Mouse (Mus musculus): ENCODE data around the gene Mbtps1. TPM values are rescaled to one million over a fixed set of nuclear protein-coding genes. Genes with fewer than 3 reads are reported as not detected.

Mbtps1 gene
- polyA plus RNA-seq, 1 experiment from 2014 or later = 24.7 TPM

GRCm38 (mm10) chr8:119579096-119579495 is 20.6 kb upstream of the Mbtps1 start:
- Histone ChIP-seq H3K36me3 (replicated peaks) (no peaks in the 10 kb centered on the region), H3K4me3 (replicated peaks) (no peak overlapping the region), H3K9ac (no peak overlapping the region), H3K4me2 (no peak overlapping the region), H3K9me3 (replicated peaks) (no peaks in the 10 kb centered on the region), H3K27ac (replicated peaks) (no peak overlapping the region), H3K27me3 (peaks cover 5% of the 10 kb centered on the region; the same call in 1 of the 2 replicates), H3K4me1 (replicated peaks) (peaks cover 68% of the 10 kb centered on the region)
- WGBS (ENCODE audit: insufficient replicate concordance) = 53% methylated on average over 13 of the region's 13 CpGs
- ATAC-seq (ENCODE audit: insufficient read depth) = no peak

DNA sequence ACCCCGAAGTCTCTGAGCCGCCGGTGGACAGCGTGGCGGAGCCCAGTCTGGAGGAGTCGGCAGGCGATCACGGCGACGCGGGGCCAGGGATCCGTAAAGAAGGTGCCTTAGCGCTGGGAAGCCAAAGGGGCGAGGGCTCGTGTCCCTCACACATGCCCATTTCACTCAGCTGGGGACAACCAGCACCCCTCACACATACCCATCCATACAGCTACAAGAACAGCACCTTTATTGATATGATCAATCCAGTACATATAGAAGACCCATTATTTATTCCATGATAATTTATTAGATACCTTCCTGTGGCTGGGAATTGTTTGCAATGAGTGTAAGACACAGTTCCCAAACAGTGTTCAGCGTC is 16.8 kb upstream of the Mbtps1 start:
- ATAC-seq (ENCODE audit: insufficient read depth) = no peak
- 2% methylated on average over 16 of the region's 16 CpGs for WGBS (ENCODE audit: insufficient replicate concordance)
- peaks cover 78% of the 10 kb centered on the region for H3K4me1 ChIP-seq (replicated peaks)
- H3K4me3 ChIP-seq (replicated peaks) = peak overlapping the region; percentile 85
- H3K36me3 ChIP-seq (replicated peaks) = no peaks in the 10 kb centered on the region
- peaks cover 5% of the 10 kb centered on the region; the same call in 1 of the 2 replicates for H3K27me3 ChIP-seq
- no peak overlapping the region for H3K27ac ChIP-seq (replicated peaks)
- H3K9ac ChIP-seq = peak overlapping the region; percentile 83
- H3K9me3 ChIP-seq (replicated peaks) = no peaks in the 10 kb centered on the region
- peak overlapping the region; percentile 98 for H3K4me2 ChIP-seq

DNA sequence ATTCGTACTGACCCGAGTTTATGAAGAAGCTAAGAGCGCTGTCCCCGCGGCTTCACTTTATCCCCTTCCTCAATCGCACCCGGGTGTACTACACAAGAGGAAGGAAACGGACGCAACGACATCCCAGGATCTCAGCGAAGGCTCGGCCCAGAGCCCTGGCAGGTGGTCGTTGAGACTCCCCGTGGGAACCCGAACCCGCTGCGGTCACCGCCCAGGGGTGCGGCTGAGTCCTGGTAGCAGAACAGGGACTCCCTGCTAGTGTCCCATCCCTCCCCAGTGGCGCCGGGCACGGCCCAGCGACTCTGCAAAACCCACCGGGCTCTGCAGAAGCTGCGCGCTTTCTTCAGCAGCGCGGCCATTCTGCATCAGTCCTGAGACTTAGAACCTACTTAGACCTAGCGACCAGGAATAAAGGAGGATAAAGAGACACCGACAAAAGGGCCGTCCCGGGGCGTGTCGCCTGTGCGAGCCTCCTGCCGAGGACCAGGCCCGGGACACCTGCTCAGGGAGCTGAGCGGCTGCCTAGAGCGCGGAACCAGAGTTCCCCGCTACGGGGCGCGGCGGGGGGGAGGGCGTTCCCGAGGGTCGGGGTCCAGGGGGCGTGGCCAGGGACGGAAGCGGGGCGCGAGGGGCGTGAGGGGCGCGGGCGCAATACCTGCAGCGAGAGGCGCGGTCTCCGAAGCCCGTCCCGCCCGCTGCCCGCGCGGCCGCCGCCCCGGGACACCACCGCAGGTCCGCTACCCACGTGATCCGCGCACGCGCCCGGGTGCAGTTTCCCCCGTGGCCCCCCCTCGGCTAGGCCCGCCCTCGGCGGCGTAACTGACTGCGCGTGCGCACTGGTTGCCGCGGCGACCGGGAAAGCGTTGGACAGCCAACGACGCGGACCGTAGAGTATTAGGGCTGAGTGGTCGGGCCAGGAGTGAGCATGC is 16.2 kb upstream of the Mbtps1 start, which contains the start of the genes Hsdl1 and Dnaaf1:
Hsdl1 (minus strand) TSS at position 747 of the 929 bp plus-strand sequence.
Dnaaf1 (plus strand) TSS at position 799 of the 929 bp plus-strand sequence.
- H3K9ac ChIP-seq = peak within 1 kb of the TSS; percentile 83
- peak within 1 kb of the TSS; percentile 98 for H3K4me2 ChIP-seq
- peaks cover 76% of the 10 kb centered on the region for H3K4me1 ChIP-seq (replicated peaks)
- peak within 1 kb of the TSS; percentile 85 for H3K4me3 ChIP-seq (replicated peaks)
- peak; percentile 89 for ATAC-seq (ENCODE audit: insufficient read depth)
- no peaks in the 10 kb centered on the region for H3K9me3 ChIP-seq (replicated peaks)
- H3K27me3 ChIP-seq = peaks cover 5% of the 10 kb centered on the region; the same call in 1 of the 2 replicates
- no peaks in the 10 kb centered on the region for H3K36me3 ChIP-seq (replicated peaks)
- under 1% methylated on average over 94 of the region's 97 CpGs for WGBS (ENCODE audit: insufficient replicate concordance)
- peak within 1 kb of the TSS; percentile 81 for H3K27ac ChIP-seq (replicated peaks)

DNA sequence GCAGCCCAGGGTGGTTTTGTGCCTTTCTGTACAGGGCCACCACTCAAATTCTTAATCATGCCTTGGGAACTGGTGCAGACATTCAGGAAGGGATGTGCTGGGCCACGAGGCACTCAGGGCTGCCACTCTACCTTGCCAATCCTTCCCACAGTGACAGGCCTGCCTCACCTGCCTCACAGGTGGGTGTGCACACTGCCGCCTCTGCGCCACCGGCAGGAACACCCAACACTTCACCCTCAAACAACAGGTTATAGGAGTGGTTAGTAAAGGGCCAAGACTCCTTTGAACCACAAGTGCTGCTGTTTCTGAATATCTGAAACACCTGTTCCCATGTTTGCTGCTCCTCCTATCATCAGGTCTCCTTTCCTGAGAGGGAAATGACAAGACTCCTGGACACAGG is 13.9 kb upstream of the Mbtps1 start:
- H3K27ac ChIP-seq (replicated peaks) = no peak overlapping the region
- ATAC-seq (ENCODE audit: insufficient read depth) = no peak
- 70% methylated on average over 4 of the region's 4 CpGs for WGBS (ENCODE audit: insufficient replicate concordance)
- no peak overlapping the region for H3K9ac ChIP-seq
- no peaks in the 10 kb centered on the region for H3K36me3 ChIP-seq (replicated peaks)
- peaks cover 5% of the 10 kb centered on the region; the same call in 1 of the 2 replicates for H3K27me3 ChIP-seq
- H3K4me1 ChIP-seq (replicated peaks) = peaks cover 61% of the 10 kb centered on the region
- H3K4me3 ChIP-seq (replicated peaks) = no peak overlapping the region
- no peak overlapping the region for H3K4me2 ChIP-seq
- no peaks in the 10 kb centered on the region for H3K9me3 ChIP-seq (replicated peaks)

DNA sequence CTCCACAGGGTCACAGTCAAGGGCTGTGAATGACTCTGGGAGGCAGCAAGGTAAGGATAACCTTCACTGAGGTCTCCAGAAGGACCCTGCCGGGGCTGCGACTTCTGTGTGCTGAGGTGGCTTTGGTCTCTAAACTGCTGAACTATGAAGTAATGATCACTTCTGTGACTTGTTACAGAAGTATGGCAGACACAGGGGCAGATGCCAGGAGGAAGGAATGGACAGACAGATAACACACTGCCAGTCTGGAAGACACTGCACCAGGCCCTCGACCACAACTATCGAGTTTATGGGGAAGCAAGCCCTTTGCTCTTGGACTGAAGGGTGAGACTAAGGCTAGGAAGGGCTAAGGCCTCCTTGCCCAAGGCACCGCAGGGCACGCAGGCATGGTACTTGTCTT is 12.6 kb upstream of the Mbtps1 start:
- Histone ChIP-seq H3K4me3 (replicated peaks) (no peak overlapping the region), H3K27me3 (peaks cover 4% of the 10 kb centered on the region; the same call in 1 of the 2 replicates), H3K4me1 (replicated peaks) (peaks cover 59% of the 10 kb centered on the region), H3K9me3 (replicated peaks) (no peaks in the 10 kb centered on the region), H3K27ac (replicated peaks) (no peak overlapping the region), H3K36me3 (replicated peaks) (peaks cover 6% of the 10 kb centered on the region), H3K4me2 (no peak overlapping the region), H3K9ac (no peak overlapping the region)
- WGBS (ENCODE audit: insufficient replicate concordance) = 45% methylated on average over 6 of the region's 6 CpGs
- no peak for ATAC-seq (ENCODE audit: insufficient read depth)

DNA sequence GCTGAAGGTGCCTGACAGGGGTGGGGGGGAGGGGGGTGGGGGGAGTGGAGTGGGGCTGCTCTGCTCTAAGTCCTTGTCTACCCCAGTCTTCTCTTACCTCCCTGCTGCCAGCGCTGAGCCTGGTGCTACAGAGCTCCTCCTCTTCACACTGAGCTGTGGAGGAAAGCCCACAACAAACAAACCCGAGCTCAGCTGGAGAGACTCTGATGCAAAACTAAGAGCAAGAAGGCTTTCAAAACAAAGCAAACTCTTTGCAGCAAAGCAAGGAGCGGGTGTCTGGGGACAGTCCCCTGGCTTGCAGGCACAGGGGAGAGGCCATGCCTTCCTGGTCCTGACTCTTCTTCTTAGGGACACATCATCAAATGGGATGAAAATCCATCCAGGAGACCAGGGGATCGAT is 11.3 kb upstream of the Mbtps1 start:
- peaks cover 18% of the 10 kb centered on the region for H3K36me3 ChIP-seq (replicated peaks)
- no peak overlapping the region for H3K4me3 ChIP-seq (replicated peaks)
- H3K27ac ChIP-seq (replicated peaks) = no peak overlapping the region
- H3K9me3 ChIP-seq (replicated peaks) = no peaks in the 10 kb centered on the region
- peaks cover 49% of the 10 kb centered on the region for H3K4me1 ChIP-seq (replicated peaks)
- no peak overlapping the region for H3K4me2 ChIP-seq
- no peaks in the 10 kb centered on the region for H3K27me3 ChIP-seq
- no peak for ATAC-seq (ENCODE audit: insufficient read depth)
- H3K9ac ChIP-seq = no peak overlapping the region
- 42% methylated on average over 4 of the region's 4 CpGs for WGBS (ENCODE audit: insufficient replicate concordance)

DNA sequence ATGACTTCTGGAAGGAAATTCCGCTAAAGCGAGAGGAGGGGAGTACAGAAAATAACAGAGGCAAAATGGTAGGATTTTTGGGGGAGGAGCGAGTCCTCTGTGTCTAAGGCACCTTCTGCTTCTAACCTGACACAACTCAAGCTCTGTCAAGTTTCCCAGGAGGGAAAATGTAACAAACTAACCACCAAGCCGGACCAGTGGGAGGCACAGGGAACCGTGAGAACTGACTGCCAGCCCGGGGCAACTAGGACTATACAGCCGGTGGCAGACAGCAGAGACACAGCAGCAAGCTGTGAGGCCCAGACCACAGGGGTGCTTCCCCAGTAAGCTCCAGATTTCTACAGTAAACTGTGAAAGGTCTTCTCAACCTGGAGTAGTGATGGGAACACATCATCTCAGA is 10.4 kb upstream of the Mbtps1 start:
- Histone ChIP-seq H3K4me3 (replicated peaks) (no peak overlapping the region), H3K27me3 (no peaks in the 10 kb centered on the region), H3K4me1 (replicated peaks) (peaks cover 40% of the 10 kb centered on the region), H3K9me3 (replicated peaks) (no peaks in the 10 kb centered on the region), H3K27ac (replicated peaks) (no peak overlapping the region), H3K9ac (no peak overlapping the region), H3K36me3 (replicated peaks) (peaks cover 28% of the 10 kb centered on the region), H3K4me2 (no peak overlapping the region)
- no peak for ATAC-seq (ENCODE audit: insufficient read depth)
- WGBS (ENCODE audit: insufficient replicate concordance) = 69% methylated on average over 7 of the region's 7 CpGs

DNA sequence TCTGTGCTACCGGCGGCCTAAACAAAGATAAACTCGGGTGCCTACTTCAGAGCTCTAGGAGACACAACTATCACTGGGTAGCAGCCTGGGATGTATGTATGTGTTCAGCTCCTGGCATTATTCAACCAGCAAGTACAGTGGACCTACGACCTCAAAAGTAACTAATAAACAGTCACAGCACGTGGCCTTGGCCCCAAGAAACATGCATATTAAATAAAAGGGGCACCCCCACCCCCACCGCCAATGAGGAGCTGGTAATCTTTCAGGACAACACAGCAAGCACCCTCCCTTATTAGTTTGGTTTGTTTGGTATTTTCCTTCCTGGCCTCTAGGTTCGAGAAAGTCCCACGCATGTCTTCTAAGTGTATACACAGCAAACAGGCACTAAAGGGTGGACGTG is 9.7 kb upstream of the Mbtps1 start:
- Histone ChIP-seq H3K9ac (no peak overlapping the region), H3K27me3 (no peaks in the 10 kb centered on the region), H3K27ac (replicated peaks) (no peak overlapping the region), H3K4me1 (replicated peaks) (peaks cover 33% of the 10 kb centered on the region), H3K4me2 (no peak overlapping the region), H3K9me3 (replicated peaks) (no peaks in the 10 kb centered on the region), H3K4me3 (replicated peaks) (no peak overlapping the region), H3K36me3 (replicated peaks) (peaks cover 35% of the 10 kb centered on the region)
- 70% methylated on average over 9 of the region's 9 CpGs for WGBS (ENCODE audit: insufficient replicate concordance)
- no peak for ATAC-seq (ENCODE audit: insufficient read depth)

GRCm38 (mm10) chr8:119566367-119566766 is 7.8 kb upstream of the Mbtps1 start:
- peaks cover 48% of the 10 kb centered on the region for H3K36me3 ChIP-seq (replicated peaks)
- WGBS (ENCODE audit: insufficient replicate concordance) = 76% methylated on average over 11 of the region's 11 CpGs

GRCm38 (mm10) chr8:119563849-119564251 is 5.3 kb upstream of the Mbtps1 start:
- ATAC-seq (ENCODE audit: insufficient read depth) = no peak
- H3K9ac ChIP-seq = no peak overlapping the region
- no peak overlapping the region for H3K27ac ChIP-seq (replicated peaks)
- peaks cover 7% of the 10 kb centered on the region for H3K4me1 ChIP-seq (replicated peaks)
- no peak overlapping the region for H3K4me3 ChIP-seq (replicated peaks)
- H3K4me2 ChIP-seq = no peak overlapping the region
- H3K9me3 ChIP-seq (replicated peaks) = no peaks in the 10 kb centered on the region
- peaks cover 48% of the 10 kb centered on the region for H3K36me3 ChIP-seq (replicated peaks)
- 81% methylated on average over 14 of the region's 14 CpGs for WGBS (ENCODE audit: insufficient replicate concordance)
- no peaks in the 10 kb centered on the region for H3K27me3 ChIP-seq

More at GRCm38 (mm10) chr8:119566367-119566766, 7.8 kb upstream of the Mbtps1 start:
- Histone ChIP-seq H3K4me2 (no peak overlapping the region), H3K9ac (no peak overlapping the region), H3K4me1 (replicated peaks) (peaks cover 15% of the 10 kb centered on the region), H3K9me3 (replicated peaks) (no peaks in the 10 kb centered on the region), H3K4me3 (replicated peaks) (no peak overlapping the region), H3K27ac (replicated peaks) (no peak overlapping the region), H3K27me3 (no peaks in the 10 kb centered on the region)
- no peak for ATAC-seq (ENCODE audit: insufficient read depth)

- no peaks in the 10 kb centered on the region for H3K9me3 ChIP-seq (replicated peaks)
- no peaks in the 10 kb centered on the region for H3K27me3 ChIP-seq
- H3K4me1 ChIP-seq (replicated peaks) = peaks cover 42% of the 10 kb centered on the region
- peaks cover 24% of the 10 kb centered on the region for H3K36me3 ChIP-seq (replicated peaks)
- peak overlapping the region; percentile 39; the same call in 1 of the 2 replicates for H3K9ac ChIP-seq
- 76% methylated on average over 6 of the region's 6 CpGs for WGBS (ENCODE audit: insufficient replicate concordance)
- H3K4me3 ChIP-seq (replicated peaks) = peak overlapping the region; percentile 92
- peak overlapping the region; percentile 81 for H3K4me2 ChIP-seq
- no peak for ATAC-seq (ENCODE audit: insufficient read depth)
- H3K27ac ChIP-seq (replicated peaks) = peak overlapping the region; percentile 38
These were observed 826 bp upstream of the Mbtps1 start for GRCm38 (mm10) chr8:119559402-119559720.

All from liver, embryonic 15.5 days (tissue).